Mouse (Mus musculus) mouse embryonic stem cell (cell line): ENCODE results near the gene Cby1.

Experiments
- in situ Hi-C, 2 experiments: fragments of 300-500 bp; cut with MboI; formaldehyde crosslinking; loops; 1 replicate in 1 of 2; 3 replicates in 1 of 2; pipeline ENCODE4 v1.14.3; 2019 to 2020; ENCODE audit warnings: low sequenced_read_pairs in 2 of 2, low pct_unique_long_range_greater_than_20kb in 1 of 2, mixed read lengths in 1 of 2; ENCODE audit not compliant: unreplicated experiment in 1 of 2

Gene Cby1

DNA sequence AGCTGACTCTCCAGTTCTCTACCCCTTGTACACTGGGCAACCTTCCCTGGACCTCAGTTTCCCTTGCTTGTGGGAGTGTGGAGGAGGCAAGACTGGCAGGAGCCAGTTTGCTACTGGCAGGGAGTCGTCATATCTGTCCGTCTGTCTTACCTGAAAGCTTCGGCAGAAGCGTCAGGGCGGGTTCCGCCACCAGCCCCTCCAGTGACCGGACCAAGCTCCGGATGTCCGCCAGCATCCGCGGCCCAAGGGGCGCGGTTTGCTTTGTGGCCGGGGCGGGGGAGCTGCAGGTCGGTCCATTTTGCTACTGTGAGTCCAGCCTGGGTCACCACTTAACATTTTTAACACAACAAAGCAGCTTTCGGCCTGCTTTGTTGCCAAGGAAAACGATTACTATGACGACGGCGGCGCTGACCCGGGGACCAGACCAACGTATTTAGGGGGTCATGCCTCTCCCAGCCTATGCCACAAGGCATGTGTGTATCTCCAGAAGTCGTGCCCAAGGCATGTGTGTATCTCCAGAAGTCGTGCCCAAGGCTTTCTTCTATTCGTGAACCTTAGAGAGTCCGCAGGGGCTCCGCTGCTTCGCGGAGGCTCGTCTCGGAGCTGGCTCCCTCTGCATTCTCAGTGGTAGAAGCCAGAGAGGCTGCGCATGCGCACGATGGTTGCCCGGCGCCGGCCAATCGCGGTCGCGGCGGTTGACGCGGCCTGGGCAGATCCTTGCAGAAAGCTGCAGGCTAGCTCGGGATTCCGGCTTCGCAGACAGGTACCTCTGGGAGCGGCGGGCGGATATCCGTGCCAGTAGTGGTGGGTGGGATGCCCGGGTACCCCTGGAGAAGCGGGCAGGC is at the start of gene Cby1, which contains the start of gene Fam227a:
Gene Cby1 (plus strand): TSS at position 669 of the 845 bp plus-strand sequence.
Gene Fam227a (minus strand): TSS at position 426 of the 845 bp plus-strand sequence.
- in situ Hi-C loops: no loop called here

- in situ Hi-C loops: no loop called here
Measured at GRCm38 (mm10) chr15:79609226-79609625, 49.8 kb upstream of the Cby1 start.

DNA sequence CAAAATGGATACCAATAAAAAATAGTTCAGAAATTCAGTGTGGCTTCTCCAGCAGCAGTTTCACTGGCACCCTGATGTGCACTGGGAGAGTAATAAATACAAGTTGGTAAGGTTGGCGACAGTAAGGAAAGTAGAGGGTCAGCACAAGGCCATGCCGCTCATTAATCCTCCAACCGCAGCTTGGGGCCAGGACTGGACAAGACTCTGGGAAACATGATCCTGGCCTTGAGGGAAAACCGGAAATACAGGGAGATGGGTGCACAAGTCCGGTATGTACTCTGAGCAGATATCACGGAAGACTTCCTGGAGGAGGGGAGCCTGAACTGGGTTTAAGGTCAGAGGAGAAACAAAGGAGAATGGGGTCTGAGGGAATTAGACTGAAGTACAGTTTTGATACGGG is 43.5 kb upstream of the Cby1 start:
- in situ Hi-C loops: no loop called here

GRCm38 (mm10) chr15:79616729-79617128 is 42.3 kb upstream of the Cby1 start:
- in situ Hi-C loops: no loop called here

DNA sequence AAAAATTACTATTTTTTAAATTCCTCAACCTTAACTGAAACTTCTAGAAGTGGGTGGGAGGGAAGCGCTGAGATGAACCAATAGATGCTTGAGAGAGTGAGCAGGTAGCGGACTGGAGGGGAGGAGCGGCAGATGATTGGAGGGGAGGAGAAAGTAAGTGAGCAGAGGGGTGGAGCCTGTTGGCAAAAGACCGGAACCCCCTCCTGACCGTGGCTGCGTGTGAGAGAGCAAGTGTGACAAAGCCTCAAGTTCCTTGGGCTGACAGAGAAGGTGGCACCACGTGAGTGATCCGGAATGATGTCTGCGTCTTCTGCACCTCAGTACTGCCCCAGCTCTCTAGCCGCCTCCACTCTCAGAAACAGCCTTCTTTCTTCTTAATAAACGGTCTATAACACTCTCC is 41.9 kb upstream of the Cby1 start:
- in situ Hi-C loops: no loop called here

- in situ Hi-C loops: no loop called here
Measured at GRCm38 (mm10) chr15:79618456-79618855, 40.5 kb upstream of the Cby1 start.

- in situ Hi-C loops: no loop called here
Measured at GRCm38 (mm10) chr15:79619770-79620414, 39.1 kb upstream of the Cby1 start.

DNA sequence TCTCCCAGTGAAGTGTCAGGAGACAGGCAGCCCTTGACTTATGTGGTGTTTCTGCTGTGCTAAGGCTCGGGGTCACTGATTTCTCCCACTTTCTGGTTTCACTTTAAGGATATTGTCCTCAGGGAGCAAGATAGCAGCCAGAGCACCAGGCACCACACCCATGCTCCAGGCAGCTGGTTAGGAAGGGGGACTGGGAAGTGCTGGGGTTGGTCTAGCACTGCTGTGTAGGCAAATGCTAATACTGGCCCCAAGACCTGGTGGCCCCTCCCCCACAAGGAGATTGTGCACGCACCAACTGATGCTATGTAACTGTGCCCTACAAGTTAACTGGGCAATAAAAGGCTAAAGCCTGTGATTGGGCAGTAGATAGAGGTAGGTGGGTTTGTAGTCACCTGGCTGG is 28.5 kb upstream of the Cby1 start:
- in situ Hi-C loops: loop anchor here in 1 of 2 experiments (25.0 kb wide), 1 partner anchor 393 kb away; the partner anchor contains the start of genes Gm49486 and Pick1

DNA sequence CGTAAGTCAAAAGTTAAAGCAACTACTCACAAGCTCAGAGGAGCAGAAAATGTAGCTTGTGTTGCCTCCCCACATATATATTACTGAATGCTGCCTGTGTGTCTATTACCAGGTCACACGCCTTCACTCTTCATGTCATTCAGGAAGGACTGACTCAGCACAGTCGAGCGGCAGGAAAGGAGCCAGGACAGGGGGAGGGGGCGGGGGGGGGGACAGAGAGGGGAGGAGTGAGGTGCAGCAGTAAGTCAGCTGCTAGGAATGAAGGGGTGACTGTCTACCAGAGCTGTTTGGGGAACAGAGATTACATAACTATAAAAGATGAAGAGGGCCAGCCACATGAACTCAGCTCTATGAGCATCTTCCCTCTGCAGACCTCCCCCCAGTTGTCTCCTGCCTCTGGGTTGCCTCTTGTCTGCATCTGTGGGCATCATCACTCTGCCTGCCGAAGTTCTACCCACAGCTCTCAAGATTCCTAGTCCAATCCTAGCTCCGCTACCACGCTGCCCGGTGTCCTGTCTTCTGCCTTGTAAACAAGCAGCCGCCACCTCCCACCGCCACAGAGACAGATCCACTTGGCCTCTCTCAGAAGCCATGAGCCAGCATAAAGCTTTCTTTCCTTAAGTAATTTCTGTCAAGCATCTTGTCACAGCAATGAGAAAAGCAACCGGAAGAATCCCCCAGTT is 17.7 kb upstream of the Cby1 start:
- in situ Hi-C loops: loop anchor here in 1 of 2 experiments (10.0 to 25.0 kb wide), 2 partner anchors 156 to 404 kb away; partner anchors contain the start of genes Gm49486 and Pick1

DNA sequence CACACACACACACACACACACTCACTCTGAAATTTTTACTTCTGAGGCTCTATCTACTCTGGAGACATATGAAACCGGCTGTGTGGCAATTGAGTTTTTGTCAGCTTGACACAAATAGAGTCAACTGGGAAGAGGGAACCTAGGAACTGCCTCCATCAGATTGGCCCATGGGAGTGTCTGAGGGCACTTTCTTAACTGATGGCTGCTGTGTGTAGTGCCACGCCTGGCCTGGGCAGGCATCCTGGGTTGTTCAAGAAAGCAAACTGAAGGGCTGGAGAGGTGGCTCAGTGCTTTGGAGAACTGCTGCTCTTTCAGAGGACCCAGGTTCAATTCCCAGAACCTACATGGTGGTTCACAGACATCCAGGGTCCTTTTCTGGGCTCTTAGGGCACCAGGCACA is 13.5 kb upstream of the Cby1 start:
- in situ Hi-C loops: loop anchor here in 1 of 2 experiments (10.0 to 25.0 kb wide), 2 partner anchors 161 to 408 kb away; partner anchors contain the start of genes Gm49486 and Pick1

DNA sequence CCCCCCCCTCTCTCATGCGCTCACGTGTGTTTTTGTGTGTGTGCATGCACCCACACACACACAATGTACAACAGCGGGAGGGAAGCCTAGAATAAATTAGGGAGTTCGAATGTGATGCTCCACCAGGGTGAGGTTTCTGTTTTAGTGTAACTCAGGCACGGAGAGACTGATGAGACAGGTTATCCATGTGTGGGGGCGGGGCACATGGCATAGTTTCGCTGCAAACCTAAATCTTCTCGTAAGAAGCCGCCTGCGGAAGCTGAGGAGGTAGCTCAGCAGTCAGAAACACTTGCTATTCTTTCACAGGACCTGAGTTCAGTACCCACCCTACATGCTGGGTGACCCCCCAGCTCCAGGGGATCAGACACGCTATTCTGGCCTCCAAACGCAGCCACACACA is 10.9 kb upstream of the Cby1 start:
- in situ Hi-C loops: loop anchor here in 1 of 2 experiments (10.0 to 25.0 kb wide), 2 partner anchors 163 to 411 kb away; partner anchors contain the start of genes Gm49486 and Pick1

DNA sequence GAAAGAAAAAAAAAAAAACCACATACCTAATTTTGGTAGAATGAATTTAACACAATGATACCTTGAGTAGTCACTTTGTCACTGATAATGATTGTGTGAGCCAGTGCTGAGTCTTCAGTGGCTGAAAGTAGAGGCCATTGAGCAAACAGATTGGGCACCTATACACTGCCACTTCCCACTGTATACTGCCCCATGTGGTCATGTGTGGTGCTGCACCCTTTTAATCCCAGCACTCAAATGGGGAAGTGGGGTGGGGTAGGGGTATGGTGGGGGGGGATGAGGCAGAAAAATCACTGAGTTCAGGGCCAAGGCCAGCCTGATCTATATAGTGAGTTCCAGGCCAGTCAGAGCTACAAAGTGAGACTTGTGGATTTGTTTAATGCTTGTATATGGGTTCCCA is 8.4 kb upstream of the Cby1 start:
- in situ Hi-C loops: no loop called here

- in situ Hi-C loops: no loop called here
Measured at GRCm38 (mm10) chr15:79651481-79651880, 7.5 kb upstream of the Cby1 start.

GRCm38 (mm10) chr15:79656451-79656850 is 2.5 kb upstream of the Cby1 start:
- in situ Hi-C loops: no loop called here

DNA sequence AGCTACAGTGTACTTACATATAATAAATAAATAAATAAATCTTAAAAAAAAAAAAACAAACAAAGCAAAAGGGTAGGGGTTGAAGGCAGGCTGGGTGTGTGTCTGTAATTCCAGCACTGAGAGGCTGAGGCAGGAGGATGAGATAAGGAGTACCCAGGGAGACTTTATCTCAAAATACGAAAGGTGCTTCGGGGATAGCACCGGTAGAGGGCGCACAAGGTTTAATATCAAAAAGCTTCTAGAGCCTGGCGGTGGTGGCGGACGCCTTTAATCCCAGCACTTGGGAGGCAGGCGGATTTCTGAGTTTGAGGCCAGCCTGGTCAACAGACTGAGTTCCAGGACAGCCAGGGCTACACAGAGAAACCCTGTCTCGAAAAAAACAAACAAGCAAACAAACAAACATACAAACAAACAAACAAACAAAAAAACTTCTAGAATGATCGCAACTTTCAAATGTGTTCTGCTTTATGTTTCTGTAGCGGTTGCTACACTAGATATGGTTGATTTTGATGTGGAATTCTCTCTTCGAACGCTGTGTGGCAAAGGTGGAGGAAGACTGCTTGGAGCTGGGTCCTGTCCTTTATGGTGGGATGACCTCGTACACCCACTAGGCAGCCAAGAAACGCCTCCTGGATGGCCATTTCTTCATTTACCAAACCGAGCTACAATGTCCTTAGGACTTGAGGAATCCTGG is 1.0 kb upstream of the Cby1 start:
- in situ Hi-C loops: no loop called here

- in situ Hi-C loops: no loop called here
Measured at GRCm38 (mm10) chr15:79661852-79662251, 2.9 kb downstream of the Cby1 start.

GRCm38 (mm10) chr15:79664666-79665065 is 5.7 kb downstream of the Cby1 start:
- in situ Hi-C loops: no loop called here

- in situ Hi-C loops: no loop called here
Measured at GRCm38 (mm10) chr15:79669195-79669594, 10.2 kb downstream of the Cby1 start.
